Mouse (Mus musculus): ENCODE data around the gene Pld1.

- TF ChIP-seq CTCF (IDR thresholded peaks at IDR 0.05; ENCODE audit: insufficient read depth, low read length) (no peak), POLR2A (IDR thresholded peaks at IDR 0.05; ENCODE audit: borderline replicate concordance, extremely low read depth, low read depth, low read length) (no peak)
Measured at GRCm38 (mm10) chr3:28104992-28105391, 166.5 kb downstream of the Pld1 start.
